Mouse (Mus musculus) embryo, embryonic 11.5 days (tissue): ENCODE data around the gene Tmem211.
A peak's percentile ranks its signal among the peaks of the same experiment; 100 is the strongest.

ENCODE experiments used
- DNase-seq: peaks from one replicate; pipeline ENCODE4 v3.0.0-alpha.2; 2012; ENCODE audit warnings: low read depth, low spot score

Gene Tmem211

DNA sequence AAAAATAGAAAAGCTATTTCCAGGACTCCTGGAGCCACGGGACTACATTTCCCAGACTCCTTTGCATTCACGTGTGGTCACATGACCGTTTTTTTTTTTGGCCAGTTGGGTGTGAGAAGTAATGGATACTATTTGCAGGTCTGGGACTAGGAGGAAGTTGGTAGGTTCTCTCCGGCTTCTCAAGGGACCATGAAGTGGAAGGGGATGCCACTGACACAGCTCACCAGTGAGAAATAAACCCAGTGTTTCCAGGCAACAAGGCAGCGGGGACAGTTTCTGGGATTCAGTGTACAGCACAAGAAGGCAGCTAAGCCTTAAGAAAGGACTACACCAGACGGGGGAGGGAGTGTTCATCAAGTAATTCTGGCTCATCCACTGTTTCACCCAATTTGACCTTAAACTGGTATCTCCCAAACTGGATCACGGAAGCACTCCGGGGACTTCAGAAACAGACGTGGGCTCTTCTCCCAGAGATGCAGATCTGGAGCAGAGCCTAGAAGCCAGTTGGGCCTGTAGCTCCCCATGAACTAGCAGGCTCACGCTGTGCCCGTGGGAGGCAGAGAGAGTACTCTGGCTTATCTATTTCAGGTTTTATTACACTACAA, 44.6 kb downstream of the Tmem211 start:
- peak; percentile 14 for DNase-seq

- DNase-seq, result no peak
Measured at GRCm38 (mm10) chr5:113275839-113276238, 49.1 kb downstream of the Tmem211 start.

- DNase-seq, result peak; percentile 60
Measured at GRCm38 (mm10) chr5:113280138-113280856, 53.6 kb downstream of the Tmem211 start.

DNA sequence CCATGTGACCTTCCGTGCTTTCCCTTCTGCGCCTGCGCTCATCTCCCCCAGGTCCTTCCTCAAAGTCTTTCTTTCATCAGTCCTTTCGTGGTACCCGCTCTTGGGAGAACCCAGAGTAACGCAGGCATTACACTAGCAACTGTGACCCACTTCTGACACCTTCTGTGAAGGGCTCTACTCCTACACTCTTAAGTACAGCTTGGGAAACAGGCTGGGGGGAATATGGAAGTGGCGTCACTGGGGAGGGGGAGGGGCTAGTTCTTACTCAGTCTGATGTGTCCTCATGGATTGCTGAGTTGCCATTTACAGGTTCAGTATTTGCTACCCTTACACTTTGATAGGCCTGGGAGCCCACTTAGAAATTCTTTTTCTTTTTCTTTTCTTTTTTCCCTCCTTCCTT, 54.8 kb downstream of the Tmem211 start:
- no peak for DNase-seq

- no peak for DNase-seq
Measured at GRCm38 (mm10) chr5:113283726-113284125, 57.0 kb downstream of the Tmem211 start.

- DNase-seq, result no peak
Measured at GRCm38 (mm10) chr5:113285541-113285940, 58.8 kb downstream of the Tmem211 start.

DNA sequence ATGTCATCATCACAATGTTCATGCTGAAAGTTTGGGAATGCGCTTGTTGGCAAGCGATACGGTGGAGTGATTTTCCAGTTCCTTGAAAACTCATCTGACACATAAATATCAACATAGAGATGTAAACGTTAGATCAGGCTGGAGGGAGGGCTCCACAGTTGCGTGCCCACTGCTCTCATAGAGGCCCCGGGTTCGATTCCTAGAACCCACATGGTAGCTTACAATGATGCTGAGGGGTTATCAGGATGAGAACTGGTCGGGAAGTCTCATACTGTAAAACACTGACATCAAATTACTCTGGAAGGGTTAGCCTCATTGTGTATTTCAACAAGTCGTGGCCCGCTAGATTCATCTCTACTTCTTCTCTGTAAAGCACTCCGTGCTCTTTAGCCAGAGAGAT, 59.3 kb downstream of the Tmem211 start:
- DNase-seq, result no peak

DNA sequence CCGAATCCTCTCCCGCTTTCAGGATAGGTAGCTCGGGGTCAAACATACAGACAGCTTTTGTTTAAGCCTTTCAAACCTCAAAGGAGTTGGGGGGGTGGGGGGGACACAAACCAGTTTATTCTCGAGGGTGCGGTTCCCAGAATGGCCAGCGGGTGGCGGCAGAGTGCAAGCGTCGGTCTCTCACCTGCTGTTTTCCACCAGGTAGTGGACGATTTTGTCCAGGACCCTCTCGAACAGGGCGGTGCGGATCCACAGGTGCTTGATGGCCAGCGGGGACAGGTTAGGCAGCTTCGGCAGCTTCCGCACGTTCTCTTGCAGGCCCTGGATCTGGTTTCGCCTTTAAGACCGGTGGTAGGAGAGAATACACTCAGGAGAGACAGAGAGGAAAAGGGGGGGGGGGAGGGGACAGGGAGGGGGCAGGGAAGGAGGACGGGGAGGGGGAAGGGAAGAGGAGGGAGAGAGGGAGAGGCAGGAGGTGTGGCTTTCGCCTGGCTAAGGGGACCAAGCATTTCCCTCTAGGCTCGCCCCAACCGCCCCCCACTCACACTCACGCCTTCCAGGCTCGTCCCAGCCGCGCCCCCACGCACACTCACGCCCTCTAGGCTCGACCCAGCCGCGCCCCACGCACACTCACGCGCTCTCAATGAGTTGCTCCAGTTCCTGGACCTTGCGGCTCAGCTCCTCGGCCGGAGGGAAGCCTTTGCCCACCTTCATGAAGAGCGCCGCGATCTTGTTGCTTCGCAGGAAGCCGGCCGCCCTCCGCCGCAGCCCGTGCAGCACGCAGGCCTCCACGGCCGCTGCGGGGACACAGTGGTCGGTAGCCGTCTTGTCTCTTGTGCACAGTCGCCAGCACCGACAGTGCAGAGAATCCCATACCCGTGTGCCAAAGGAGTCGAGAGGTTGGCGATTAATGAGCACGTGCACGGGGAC, 60.1 kb downstream of the Tmem211 start:
- DNase-seq, result no peak

DNA sequence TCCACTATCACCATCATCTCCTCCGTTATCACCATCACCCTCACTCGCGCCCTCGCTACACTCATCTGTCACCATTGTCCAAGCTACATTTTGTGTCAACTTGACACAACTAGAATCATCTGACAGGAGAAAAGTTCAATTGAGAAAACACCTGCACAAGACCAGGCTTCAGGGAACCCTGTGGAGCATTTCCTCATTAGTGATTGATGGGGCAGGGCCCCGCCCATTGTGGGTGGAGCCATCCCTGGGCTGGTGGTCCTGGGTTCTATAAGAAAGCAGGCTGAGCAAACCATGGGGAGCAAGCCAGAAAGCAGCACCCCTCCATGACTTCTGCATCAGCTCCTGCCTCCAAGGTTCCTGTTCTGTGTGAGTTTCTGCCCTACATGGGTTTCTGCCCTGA, 61.1 kb downstream of the Tmem211 start:
- DNase-seq, result no peak

- DNase-seq, result no peak
Measured at GRCm38 (mm10) chr5:113288490-113288889, 61.8 kb downstream of the Tmem211 start.
